Mouse (Mus musculus) stomach, embryonic 16.5 days (tissue): ENCODE data around the gene Tmem259. TPM values are rescaled to one million over a fixed set of nuclear protein-coding genes. Genes with fewer than 3 reads are reported as not detected.
A peak's percentile ranks its signal among the peaks of the same experiment; 100 is the strongest.

Experiments used
- ATAC-seq: fragments of 200-750 bp; cut with Nextera tagmentation; 2 replicates; pipeline ENCODE4 v1.8.0; 2017; ENCODE audit warnings: moderate number of reproducible peaks, moderate TSS enrichment; ENCODE audit not compliant: insufficient read depth, low FRiP score
- H3K27ac ChIP-seq: fragments of 300-500 bp; sonication (generic); 2 replicates; pipeline ENCODE4 v1.5.1; 2014; ENCODE audit warnings: low read length
- H3K27me3 ChIP-seq: fragments of 300-500 bp; sonication (generic); 2 replicates; pipeline ENCODE4 v1.6.1; 2014; ENCODE audit warnings: low read length, control low read depth, mixed read lengths; ENCODE audit not compliant: control insufficient read depth, insufficient read depth
- H3K36me3 ChIP-seq: fragments of 300-500 bp; sonication (generic); 2 replicates; pipeline ENCODE4 v1.6.1; 2014; ENCODE audit warnings: low read length; ENCODE audit not compliant: control insufficient read depth, insufficient read depth
- H3K4me1 ChIP-seq: fragments of 300-500 bp; sonication (generic); 2 replicates; pipeline ENCODE4 v1.6.1; 2014; ENCODE audit warnings: low read length, control low read depth, mixed read lengths; ENCODE audit not compliant: control insufficient read depth, insufficient read depth
- H3K4me2 ChIP-seq: fragments of 300-500 bp; sonication (generic); 2 replicates; pipeline ENCODE4 v1.6.1; 2014; ENCODE audit warnings: low read depth, low read length, mixed read lengths
- H3K4me3 ChIP-seq: fragments of 300-500 bp; sonication (generic); replicated peaks from 2 replicates; pipeline ENCODE4 v1.5.1; 2014; ENCODE audit warnings: mild to moderate bottlenecking, low read length
- H3K9ac ChIP-seq: fragments of 300-500 bp; sonication (generic); 2 replicates; pipeline ENCODE4 v1.6.1; 2014; ENCODE audit warnings: low read length
- H3K9me3 ChIP-seq: fragments of 300-500 bp; sonication (generic); replicated peaks from 2 replicates; pipeline ENCODE4 v1.6.1; 2016; ENCODE audit warnings: low read length, control low read depth; ENCODE audit not compliant: control insufficient read depth
- WGBS: fragments of 180-500 bp; shearing (Covaris S2); extraction: QIAGEN DNeasy Blood & Tissue Kit; methylation state at CpG from one replicate; pipeline ENCODE4 v1.1.7; 2014; 5-methylcytosine and 5-hydroxymethylcytosine counted together
- polyA plus RNA-seq: library from polyadenylated mRNA; unstranded; fragments of >200 nt; fragmentation: Nextera tagmentation; extraction: Ambion mirVana; gene quantifications from 2 replicates; pipeline ENCODE4 v1.2.1, GENCODE M21; 2015

The Tmem259 gene
- polyA plus RNA-seq, 1 experiment from 2014 or later = 5.6 TPM

GRCm38 (mm10) chr10:80004233-80004705 lies 20.1 kb upstream of the Tmem259 start:
- Histone ChIP-seq H3K4me1 (peaks cover 14% of the 10 kb centered on the region), H3K27me3 (no peaks in the 10 kb centered on the region), H3K9me3 (no peaks in the 10 kb centered on the region), H3K9ac (no peak overlapping the region), H3K4me2 (no peak overlapping the region), H3K27ac (no peak overlapping the region), H3K4me3 (no peak overlapping the region), H3K36me3 (no peaks in the 10 kb centered on the region)
- no peak for ATAC-seq
- 85% methylated on average over 8 of the region's 8 CpGs for WGBS

DNA sequence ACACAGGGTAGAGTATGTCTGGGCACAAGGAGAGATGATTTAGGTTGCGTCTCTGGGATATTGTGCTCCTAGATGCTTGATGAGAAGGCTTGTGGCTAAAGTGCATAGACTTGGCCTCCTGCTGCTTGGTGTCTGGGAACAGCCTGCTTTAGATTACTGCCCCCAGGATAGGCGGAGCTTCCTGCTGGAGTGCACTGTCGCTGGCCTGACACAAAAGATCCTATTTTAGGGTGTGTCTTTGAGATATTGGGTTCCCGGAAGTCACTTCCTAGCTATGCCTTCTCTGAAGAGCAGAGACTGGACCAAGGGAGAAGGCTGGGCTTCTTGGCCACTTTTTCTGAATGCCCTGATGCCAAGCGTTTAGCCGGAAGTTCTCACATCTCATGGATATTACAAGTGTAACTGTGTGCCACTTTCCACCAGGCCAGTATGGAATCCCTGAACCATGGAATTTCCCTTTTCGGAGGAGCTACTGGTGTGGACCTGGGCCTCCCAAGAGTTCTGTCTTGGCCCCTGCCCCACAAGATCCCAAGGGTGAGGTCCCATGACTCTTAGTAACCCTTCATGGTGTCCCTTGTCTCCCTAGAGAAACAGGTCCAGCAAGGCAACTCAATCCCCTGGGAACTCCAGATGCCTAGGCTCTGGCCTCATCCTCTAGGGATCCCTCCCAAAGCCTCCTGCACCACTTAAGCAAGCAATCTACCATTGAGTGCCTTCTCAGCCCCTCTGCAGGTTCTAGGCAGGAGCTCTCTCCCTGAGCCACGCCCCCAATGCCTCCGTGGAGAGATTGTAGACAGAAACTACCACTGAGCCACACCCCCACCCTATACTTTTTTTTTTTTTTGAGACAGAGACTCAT lies 19.5 kb upstream of the Tmem259 start:
- Histone ChIP-seq H3K4me1 (peaks cover 14% of the 10 kb centered on the region), H3K4me3 (no peak overlapping the region), H3K9me3 (no peaks in the 10 kb centered on the region), H3K27me3 (no peaks in the 10 kb centered on the region), H3K9ac (peak overlapping the region; percentile 41; the same call in 1 of the 2 replicates), H3K4me2 (no peak overlapping the region), H3K36me3 (no peaks in the 10 kb centered on the region), H3K27ac (peak overlapping the region; percentile 43; the same call in 1 of the 2 replicates)
- WGBS = 63% methylated on average over 9 of the region's 9 CpGs
- ATAC-seq = no peak

GRCm38 (mm10) chr10:80002829-80003228 lies 18.7 kb upstream of the Tmem259 start:
- Histone ChIP-seq H3K9me3 (no peaks in the 10 kb centered on the region), H3K4me1 (peaks cover 19% of the 10 kb centered on the region), H3K36me3 (no peaks in the 10 kb centered on the region), H3K4me3 (no peak overlapping the region), H3K27me3 (no peaks in the 10 kb centered on the region), H3K27ac (no peak overlapping the region), H3K4me2 (no peak overlapping the region), H3K9ac (peak overlapping the region; percentile 41)
- 37% methylated on average over 21 of the region's 21 CpGs for WGBS
- ATAC-seq = no peak

GRCm38 (mm10) chr10:80001945-80002344 lies 17.8 kb upstream of the Tmem259 start:
- H3K9me3 ChIP-seq = no peaks in the 10 kb centered on the region
- 57% methylated on average over 9 of the region's 9 CpGs for WGBS
- no peak overlapping the region for H3K9ac ChIP-seq
- no peaks in the 10 kb centered on the region for H3K27me3 ChIP-seq
- H3K4me3 ChIP-seq = no peak overlapping the region
- no peaks in the 10 kb centered on the region for H3K36me3 ChIP-seq
- no peak overlapping the region for H3K4me2 ChIP-seq
- peak overlapping the region; percentile 35 for H3K27ac ChIP-seq
- H3K4me1 ChIP-seq = peaks cover 24% of the 10 kb centered on the region
- ATAC-seq = peak; percentile 35; the same call in 1 of the 2 replicates

GRCm38 (mm10) chr10:79997819-79998218 lies 13.7 kb upstream of the Tmem259 start:
- no peaks in the 10 kb centered on the region for H3K9me3 ChIP-seq
- H3K4me2 ChIP-seq = peak overlapping the region; percentile 88
- H3K9ac ChIP-seq = peak overlapping the region; percentile 29; the same call in 1 of the 2 replicates
- peaks cover 9% of the 10 kb centered on the region for H3K36me3 ChIP-seq
- 10% methylated on average over 15 of the region's 15 CpGs for WGBS
- peaks cover 14% of the 10 kb centered on the region for H3K4me1 ChIP-seq
- H3K27ac ChIP-seq = peak overlapping the region; percentile 63; the same call in 1 of the 2 replicates
- H3K4me3 ChIP-seq = peak overlapping the region; percentile 50
- H3K27me3 ChIP-seq = no peaks in the 10 kb centered on the region
- ATAC-seq = no peak

- peak; percentile 45 for ATAC-seq
- Histone ChIP-seq H3K36me3 (peaks cover 13% of the 10 kb centered on the region), H3K9ac (peak overlapping the region; percentile 72), H3K4me1 (peaks cover 14% of the 10 kb centered on the region), H3K4me2 (peak overlapping the region; percentile 88), H3K27me3 (no peaks in the 10 kb centered on the region), H3K4me3 (peak overlapping the region; percentile 50), H3K27ac (peak overlapping the region; percentile 63), H3K9me3 (no peaks in the 10 kb centered on the region)
- WGBS = under 1% methylated on average over 35 of the region's 35 CpGs
Measured at GRCm38 (mm10) chr10:79997034-79997760, 13.1 kb upstream of the Tmem259 start.

DNA sequence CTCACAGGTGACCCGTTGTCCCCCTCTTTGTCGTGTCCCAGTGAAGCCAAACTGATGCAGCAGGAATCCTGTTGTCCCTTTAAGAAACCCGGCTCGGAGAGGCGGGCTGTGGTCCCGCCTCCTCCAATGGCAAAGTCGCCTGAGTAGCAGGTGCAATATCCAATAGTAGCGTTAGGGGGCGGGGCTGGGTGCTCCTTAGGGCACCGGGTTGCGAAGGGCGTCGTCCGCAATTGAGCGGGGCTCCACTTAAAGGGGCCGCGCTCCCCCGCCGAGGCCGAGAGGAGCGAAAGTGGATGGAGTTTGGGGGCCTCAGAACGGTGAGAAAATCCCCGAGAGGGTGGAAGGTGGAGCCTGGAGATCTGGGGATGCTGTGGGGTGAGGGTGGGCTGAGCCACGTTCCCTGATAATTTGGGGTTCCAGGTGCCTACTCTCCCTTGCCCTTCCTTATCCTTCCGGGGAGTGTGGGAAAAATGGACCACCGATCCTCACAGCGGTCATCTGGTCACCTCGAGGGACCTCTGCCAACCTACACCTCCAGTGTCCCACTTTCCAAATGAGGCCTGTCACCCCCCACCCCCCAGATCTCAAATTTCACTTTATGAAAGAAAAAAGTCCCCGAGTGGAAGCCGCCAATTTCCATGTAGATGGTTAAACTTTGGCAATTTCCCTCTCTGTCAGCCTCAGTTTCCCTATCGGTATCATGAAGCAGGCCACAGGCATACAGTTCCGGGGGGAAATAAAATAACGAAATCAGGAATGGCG lies 12.3 kb upstream of the Tmem259 start, which contains the start of gene Abca7:
Gene Abca7 (plus strand): TSS at position 223 of the 762 bp plus-strand sequence.
- peaks cover 3% of the 10 kb centered on the region; the same call in 1 of the 2 replicates for H3K9me3 ChIP-seq
- H3K4me3 ChIP-seq = peak within 1 kb of the TSS; percentile 50
- peak; percentile 91 for ATAC-seq
- peaks cover 14% of the 10 kb centered on the region for H3K4me1 ChIP-seq
- H3K9ac ChIP-seq = peak within 1 kb of the TSS; percentile 72
- H3K27me3 ChIP-seq = no peaks in the 10 kb centered on the region
- under 1% methylated on average over 34 of the region's 34 CpGs for WGBS
- H3K4me2 ChIP-seq = peak within 1 kb of the TSS; percentile 88
- H3K36me3 ChIP-seq = peaks cover 20% of the 10 kb centered on the region
- peak within 1 kb of the TSS; percentile 63 for H3K27ac ChIP-seq

DNA sequence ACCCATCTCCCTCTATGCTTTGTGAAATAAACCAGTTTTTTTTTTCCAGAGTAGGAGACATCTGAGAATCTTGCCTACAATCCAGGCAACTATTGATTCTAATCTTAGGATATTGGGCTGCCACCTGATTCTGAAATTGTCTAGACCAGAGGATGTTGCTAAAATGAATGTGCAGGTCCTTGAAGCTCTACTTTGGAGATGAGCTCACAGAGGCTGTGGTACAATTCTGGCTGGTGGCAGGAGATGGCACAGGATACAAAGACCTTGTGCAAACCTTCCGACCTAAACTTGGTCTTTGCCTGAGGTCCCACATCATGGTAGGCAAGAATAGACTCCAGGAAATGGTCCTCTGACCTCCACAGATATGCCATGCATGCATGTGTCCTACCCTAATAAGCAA lies 11.5 kb upstream of the Tmem259 start:
- WGBS = 78% methylated on average over 1 of the region's 1 CpGs
- no peak overlapping the region for H3K9ac ChIP-seq
- H3K4me1 ChIP-seq = peaks cover 14% of the 10 kb centered on the region
- H3K36me3 ChIP-seq = peaks cover 27% of the 10 kb centered on the region
- H3K4me2 ChIP-seq = no peak overlapping the region
- no peak for ATAC-seq
- H3K27me3 ChIP-seq = no peaks in the 10 kb centered on the region
- H3K27ac ChIP-seq = peak overlapping the region; percentile 13; the same call in 1 of the 2 replicates
- H3K4me3 ChIP-seq = no peak overlapping the region
- H3K9me3 ChIP-seq = peaks cover 6% of the 10 kb centered on the region; the same call in 1 of the 2 replicates
